Mouse (Mus musculus) thymus, adult 2 months (tissue): ENCODE measurements around the gene 2810408A11Rik.

Experiments used
- CTCF ChIP-seq: fragments of 200-500 bp; IDR thresholded peaks from 2 replicates; pipeline ENCODE4 v1.5.1; 2012; ENCODE audit warnings: mild to moderate bottlenecking, control low read depth, low read length, moderate library complexity, borderline replicate concordance; ENCODE audit not compliant: control insufficient read depth, poor library complexity, insufficient read depth; ENCODE audit errors: extremely low read depth
- POLR2A ChIP-seq: fragments of 200-500 bp; IDR thresholded peaks from 2 replicates; pipeline ENCODE4 v1.6.1; 2012; ENCODE audit warnings: mild to moderate bottlenecking, low read length, control low read depth, moderate library complexity; ENCODE audit not compliant: control insufficient read depth, poor library complexity, insufficient read depth; ENCODE audit errors: extremely low read depth

DNA sequence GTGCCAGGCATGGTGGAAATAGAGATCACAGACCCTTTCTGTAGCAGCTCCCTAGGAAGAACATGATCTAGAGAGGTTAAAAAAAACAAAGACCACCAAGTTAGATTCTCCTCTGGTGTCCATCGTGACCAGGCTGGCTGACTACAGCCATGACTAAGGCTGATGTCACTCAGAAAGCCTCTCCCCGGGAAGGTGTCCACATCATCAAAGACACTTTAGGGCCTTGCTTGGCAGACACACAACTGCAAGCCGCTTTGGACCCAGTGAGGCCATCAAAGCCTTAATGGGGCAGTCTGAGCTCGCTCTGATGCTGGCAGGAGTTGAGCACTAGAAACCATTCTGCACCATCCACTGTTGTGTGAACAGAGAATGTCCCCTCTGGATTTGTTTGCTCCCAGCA lies 28.3 kb downstream of the 2810408A11Rik start:
- TF ChIP-seq POLR2A (no peak), CTCF (no peak)
